Mouse (Mus musculus): ENCODE results near the gene Lsm10. TPM values are rescaled to one million over a fixed set of nuclear protein-coding genes. Genes with fewer than 3 reads are reported as not detected.

Gene Lsm10
- total and polyA plus RNA-seq, 3 experiments, result 12.6 to 39.3 (median 37.9) TPM

GRCm38 (mm10) chr4:126147533-126148160, 51.2 kb downstream of the Lsm10 start, which contains the start of gene Eva1b:
Gene Eva1b (plus strand): TSS chr4:126147744.
- H3K4me3 ChIP-seq (ENCODE audit: low read depth, low read length), result peak within 1 kb of the TSS; percentile 68
- no peaks in the 10 kb centered on the region for H3K9me3 ChIP-seq (replicated peaks)
- no peak for ATAC-seq (ENCODE audit: extremely low read depth, insufficient number of reproducible peaks, low FRiP score, poor library complexity, severe bottlenecking)
- H3K27me3 ChIP-seq (ENCODE audit: insufficient read depth, low read length), result peaks cover 51% of the 10 kb centered on the region
- TF ChIP-seq GATA2 (IDR thresholded peaks at IDR 0.05; ENCODE audit: borderline replicate concordance, low read depth, low read length), result no peak
- no peak for TF ChIP-seq GATA1 (IDR thresholded peaks at IDR 0.05; ENCODE audit: borderline replicate concordance, low read length)
- no peak for TF ChIP-seq TAL1 (conservative IDR thresholded peaks at IDR 0.05; ENCODE audit: low read depth, low read length)
- no peak for TF ChIP-seq POLR2AphosphoS5 (IDR thresholded peaks at IDR 0.05; ENCODE audit: insufficient replicate concordance, low read depth, low read length)
- TF ChIP-seq CTCF (IDR thresholded peaks at IDR 0.05; ENCODE audit: low read depth, low read length), result no peak
- peaks cover 12% of the 10 kb centered on the region for H3K4me1 ChIP-seq (ENCODE audit: insufficient read depth, low read depth, low read length)
- DNase-seq (ENCODE audit: low spot score), result no peak
- no peaks in the 10 kb centered on the region for H3K36me3 ChIP-seq (replicated peaks)

Other genes with a start within 250 kb of the Lsm10 start
- gene Csf3r, start 72.1 kb upstream of the Lsm10 start, total RNA-seq (2014; fragmentation: Nextera tagmentation), result not detected in 2 replicates
- 0.05 TPM in 1 of 2 replicates, not detected in the other for gene Csf3r, start 72.1 kb upstream of the Lsm10 start, total RNA-seq (2017)
- 0.02 TPM in 1 of 2 replicates, not detected in the other for gene Csf3r, start 72.1 kb upstream of the Lsm10 start, polyA plus RNA-seq (2012)
- 178 and 214 TPM in 2 replicates for gene Mrps15, start 49.7 kb upstream of the Lsm10 start, total RNA-seq (2014; fragmentation: Nextera tagmentation)
- gene Mrps15, start 49.7 kb upstream of the Lsm10 start, total RNA-seq (2017), result 66.0 and 84.8 TPM in 2 replicates
- gene Mrps15, start 49.7 kb upstream of the Lsm10 start, polyA plus RNA-seq (2012), result 217 and 293 TPM in 2 replicates
- gene Oscp1, start 38.1 kb upstream of the Lsm10 start, total RNA-seq (2014; fragmentation: Nextera tagmentation), result 6.6 and 10.8 TPM in 2 replicates
- gene Oscp1, start 38.1 kb upstream of the Lsm10 start, total RNA-seq (2017), result 9.6 and 9.8 TPM in 2 replicates
- gene Oscp1, start 38.1 kb upstream of the Lsm10 start, polyA plus RNA-seq (2012), result 0.18 and 1.9 TPM in 2 replicates
- 30.9 and 41.2 TPM in 2 replicates for gene Stk40, start 7.3 kb downstream of the Lsm10 start, total RNA-seq (2014; fragmentation: Nextera tagmentation)
- gene Stk40, start 7.3 kb downstream of the Lsm10 start, total RNA-seq (2017), result 20.5 and 20.8 TPM in 2 replicates
- gene Stk40, start 7.3 kb downstream of the Lsm10 start, polyA plus RNA-seq (2012), result 68.2 and 68.5 TPM in 2 replicates
- gene Eva1b, start 51.1 kb downstream of the Lsm10 start, total RNA-seq (2014; fragmentation: Nextera tagmentation), result not detected in 2 replicates
- gene Eva1b, start 51.1 kb downstream of the Lsm10 start, total RNA-seq (2017), result 0.41 and 0.44 TPM in 2 replicates
- 1.9 and 3.1 TPM in 2 replicates for gene Eva1b, start 51.1 kb downstream of the Lsm10 start, polyA plus RNA-seq (2012)
- 0.53 and 3.2 TPM in 2 replicates for gene Sh3d21, start 66.9 kb downstream of the Lsm10 start, total RNA-seq (2014; fragmentation: Nextera tagmentation)
- gene Sh3d21, start 66.9 kb downstream of the Lsm10 start, total RNA-seq (2017), result 0.27 and 0.58 TPM in 2 replicates
- gene Sh3d21, start 66.9 kb downstream of the Lsm10 start, polyA plus RNA-seq (2012), result 0.57 and 0.69 TPM in 2 replicates
- 355 and 356 TPM in 2 replicates for gene Thrap3, start 106.1 kb downstream of the Lsm10 start, total RNA-seq (2014; fragmentation: Nextera tagmentation)
- 246 and 305 TPM in 2 replicates for gene Thrap3, start 106.1 kb downstream of the Lsm10 start, total RNA-seq (2017)
- 209 and 211 TPM in 2 replicates for gene Thrap3, start 106.1 kb downstream of the Lsm10 start, polyA plus RNA-seq (2012)
- 9.5 and 15.2 TPM in 2 replicates for gene Map7d1, start 159.7 kb downstream of the Lsm10 start, total RNA-seq (2014; fragmentation: Nextera tagmentation)
- 8.0 and 9.5 TPM in 2 replicates for gene Map7d1, start 159.7 kb downstream of the Lsm10 start, total RNA-seq (2017)
- gene Map7d1, start 159.7 kb downstream of the Lsm10 start, polyA plus RNA-seq (2012), result 73.8 and 89.4 TPM in 2 replicates
- 47.1 and 61.2 TPM in 2 replicates for gene Trappc3, start 165.7 kb downstream of the Lsm10 start, total RNA-seq (2014; fragmentation: Nextera tagmentation)
- 98.3 and 108 TPM in 2 replicates for gene Trappc3, start 165.7 kb downstream of the Lsm10 start, total RNA-seq (2017)
- gene Trappc3, start 165.7 kb downstream of the Lsm10 start, polyA plus RNA-seq (2012), result 31.3 and 36.2 TPM in 2 replicates
- not detected in 2 replicates for gene Col8a2, start 190.2 kb downstream of the Lsm10 start, total RNA-seq (2014; fragmentation: Nextera tagmentation)
- gene Col8a2, start 190.2 kb downstream of the Lsm10 start, total RNA-seq (2017), result 0.05 TPM in 1 of 2 replicates, not detected in the other
- not detected in 2 replicates for gene Col8a2, start 190.2 kb downstream of the Lsm10 start, polyA plus RNA-seq (2012)
- gene Adprhl2, start 225.1 kb downstream of the Lsm10 start, total RNA-seq (2014; fragmentation: Nextera tagmentation), result 8.7 and 10.8 TPM in 2 replicates
- gene Adprhl2, start 225.1 kb downstream of the Lsm10 start, total RNA-seq (2017), result 23.2 and 31.1 TPM in 2 replicates
- 86.9 and 87.0 TPM in 2 replicates for gene Adprhl2, start 225.1 kb downstream of the Lsm10 start, polyA plus RNA-seq (2012)
- not detected in 2 replicates for gene Tekt2, start 229.1 kb downstream of the Lsm10 start, total RNA-seq (2014; fragmentation: Nextera tagmentation)
- 0.16 TPM in 1 of 2 replicates, not detected in the other for gene Tekt2, start 229.1 kb downstream of the Lsm10 start, total RNA-seq (2017)
- not detected in 2 replicates for gene Tekt2, start 229.1 kb downstream of the Lsm10 start, polyA plus RNA-seq (2012)